Mouse (Mus musculus) hindbrain, embryonic 10.5 days (tissue): ENCODE data around the gene Nr4a3. TPM values are rescaled to one million over a fixed set of nuclear protein-coding genes. Genes with fewer than 3 reads are reported as not detected.

Experiments
- DNase-seq: peaks from one replicate; pipeline ENCODE4 v3.0.0-alpha.2; 2017; ENCODE audit warnings: low spot score
- H3K27ac ChIP-seq: fragments of 300-500 bp; sonication (generic); 2 replicates; pipeline ENCODE4 v1.5.1; 2016; ENCODE audit warnings: mild to moderate bottlenecking, moderate library complexity
- H3K27me3 ChIP-seq: fragments of 300-500 bp; sonication (generic); 2 replicates; pipeline ENCODE4 v1.6.1; 2016; ENCODE audit warnings: mild to moderate bottlenecking; ENCODE audit not compliant: poor library complexity, insufficient read depth, severe bottlenecking
- H3K36me3 ChIP-seq: fragments of 300-500 bp; sonication (generic); 2 replicates; pipeline ENCODE4 v1.6.1; 2016; ENCODE audit warnings: mild to moderate bottlenecking, moderate library complexity
- H3K4me1 ChIP-seq: fragments of 300-500 bp; sonication (generic); replicated peaks from 2 replicates; pipeline ENCODE4 v1.6.1; 2016; ENCODE audit warnings: mild to moderate bottlenecking
- H3K4me3 ChIP-seq: fragments of 300-500 bp; sonication (generic); 2 replicates; pipeline ENCODE4 v1.5.1; 2016; ENCODE audit warnings: mild to moderate bottlenecking, moderate library complexity
- H3K9me3 ChIP-seq: fragments of 300-500 bp; sonication (generic); 2 replicates; pipeline ENCODE4 v1.6.1; 2016; ENCODE audit warnings: mild to moderate bottlenecking, moderate library complexity
- WGBS: fragments of 180-500 bp; shearing (Covaris S2); methylation state at CpG from one replicate; pipeline ENCODE4 v1.1.7; 2016; 5-methylcytosine and 5-hydroxymethylcytosine counted together
- polyA plus RNA-seq: library from polyadenylated mRNA; unstranded; fragments of >200 nt; fragmentation: Nextera tagmentation; extraction: Ambion mirVana; gene quantifications from 2 replicates; pipeline ENCODE4 v1.2.1, GENCODE M21; 2016

Gene Nr4a3
- polyA plus RNA-seq, 1 experiment from 2014 or later = 1.2 TPM

DNA sequence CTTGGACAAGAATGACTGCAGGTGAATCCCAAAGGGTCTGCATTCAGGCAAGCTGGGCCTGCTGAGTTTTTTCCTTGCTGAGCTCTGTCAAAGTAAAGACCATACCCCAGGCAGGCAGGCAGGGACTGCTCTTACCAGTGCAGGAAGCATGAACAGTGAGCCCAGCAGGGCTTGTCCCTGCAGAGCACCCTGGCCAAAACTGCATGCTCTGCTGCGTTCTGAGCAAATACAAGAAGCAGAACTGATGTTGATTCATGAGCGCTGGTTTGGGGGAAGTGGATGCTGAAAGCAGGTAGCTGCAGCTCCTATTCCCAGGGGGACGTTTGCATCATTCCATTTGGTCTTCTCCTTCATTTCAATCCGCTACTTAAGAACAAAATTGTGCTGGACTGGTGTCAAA lies 19.4 kb downstream of the Nr4a3 start:
- WGBS = 71% methylated on average over 4 of the region's 4 CpGs
- Histone ChIP-seq H3K36me3 (peaks cover 10% of the 10 kb centered on the region), H3K4me3 (no peak overlapping the region), H3K27ac (no peak overlapping the region), H3K9me3 (no peaks in the 10 kb centered on the region), H3K27me3 (no peaks in the 10 kb centered on the region), H3K4me1 (no peaks in the 10 kb centered on the region)
- no peak for DNase-seq

DNA sequence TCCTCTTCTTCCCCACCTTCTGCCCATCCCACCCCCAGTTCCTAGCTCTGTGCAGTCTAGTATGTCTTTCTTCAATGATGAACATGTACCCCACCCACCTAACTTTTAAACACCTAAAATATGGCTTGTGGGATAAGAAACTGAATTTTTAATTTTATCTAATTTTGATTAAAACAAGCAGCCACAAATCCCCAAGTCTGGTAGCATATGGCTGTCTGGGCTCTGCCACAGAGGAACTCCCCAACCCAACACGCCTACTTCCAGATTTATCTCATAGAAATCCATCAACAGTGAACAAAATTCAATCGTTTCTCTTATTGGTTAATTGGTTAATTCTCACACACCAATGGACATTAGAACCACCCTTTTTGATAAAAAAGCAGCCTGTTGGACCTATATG lies 21.7 kb downstream of the Nr4a3 start:
- no peak overlapping the region for H3K4me3 ChIP-seq
- no peaks in the 10 kb centered on the region for H3K27me3 ChIP-seq
- peaks cover 6% of the 10 kb centered on the region for H3K36me3 ChIP-seq
- DNase-seq = no peak
- H3K4me1 ChIP-seq = no peaks in the 10 kb centered on the region
- H3K9me3 ChIP-seq = no peaks in the 10 kb centered on the region
- WGBS = 90% methylated on average over 2 of the region's 2 CpGs
- H3K27ac ChIP-seq = no peak overlapping the region

DNA sequence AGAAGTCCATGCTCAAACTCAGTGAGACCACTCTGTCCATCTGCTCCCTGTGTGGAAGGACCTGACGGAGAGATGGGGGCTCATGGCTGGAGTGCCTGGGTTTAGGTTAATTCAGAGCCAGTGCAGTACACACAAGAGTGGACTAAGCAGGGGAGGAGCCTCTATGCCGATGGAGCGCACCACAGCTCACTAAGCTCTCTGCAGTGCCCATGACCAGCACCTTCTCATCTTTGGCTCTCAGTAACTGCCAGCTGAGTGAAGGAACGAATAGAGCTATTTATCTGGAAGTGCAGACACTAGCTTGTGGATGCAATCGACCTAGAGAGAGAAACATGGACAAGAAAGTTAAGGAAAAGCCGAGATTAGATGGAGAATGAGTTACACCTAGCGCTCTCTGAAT lies 24.2 kb downstream of the Nr4a3 start:
- DNase-seq = no peak
- no peaks in the 10 kb centered on the region for H3K9me3 ChIP-seq
- no peaks in the 10 kb centered on the region for H3K4me1 ChIP-seq
- H3K4me3 ChIP-seq = no peak overlapping the region
- 81% methylated on average over 7 of the region's 7 CpGs for WGBS
- peaks cover 6% of the 10 kb centered on the region for H3K36me3 ChIP-seq
- H3K27me3 ChIP-seq = no peaks in the 10 kb centered on the region
- no peak overlapping the region for H3K27ac ChIP-seq

DNA sequence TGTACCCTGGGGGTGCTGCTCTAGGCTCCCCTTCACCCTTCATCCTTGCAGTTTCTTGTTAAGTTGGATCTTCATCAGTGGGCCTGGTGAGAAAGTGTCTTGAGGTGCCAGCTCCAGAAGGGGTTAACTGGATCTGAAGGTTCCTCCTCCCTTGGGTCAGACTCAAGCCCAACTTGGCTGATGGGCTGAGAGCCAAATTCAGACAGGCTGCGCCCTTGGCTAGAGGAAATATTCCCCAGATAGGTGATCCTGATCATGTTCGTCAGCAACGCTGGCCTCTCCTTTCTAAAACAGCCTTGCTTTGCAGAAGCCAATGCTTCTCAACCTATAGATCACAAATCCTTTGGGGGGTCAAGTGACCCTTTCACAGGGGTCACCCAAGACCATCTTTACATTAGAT lies 27.1 kb downstream of the Nr4a3 start:
- no peaks in the 10 kb centered on the region for H3K27me3 ChIP-seq
- no peaks in the 10 kb centered on the region for H3K9me3 ChIP-seq
- peaks cover 6% of the 10 kb centered on the region for H3K36me3 ChIP-seq
- 92% methylated on average over 3 of the region's 3 CpGs for WGBS
- DNase-seq = no peak
- H3K4me1 ChIP-seq = no peaks in the 10 kb centered on the region
- no peak overlapping the region for H3K4me3 ChIP-seq
- no peak overlapping the region for H3K27ac ChIP-seq

DNA sequence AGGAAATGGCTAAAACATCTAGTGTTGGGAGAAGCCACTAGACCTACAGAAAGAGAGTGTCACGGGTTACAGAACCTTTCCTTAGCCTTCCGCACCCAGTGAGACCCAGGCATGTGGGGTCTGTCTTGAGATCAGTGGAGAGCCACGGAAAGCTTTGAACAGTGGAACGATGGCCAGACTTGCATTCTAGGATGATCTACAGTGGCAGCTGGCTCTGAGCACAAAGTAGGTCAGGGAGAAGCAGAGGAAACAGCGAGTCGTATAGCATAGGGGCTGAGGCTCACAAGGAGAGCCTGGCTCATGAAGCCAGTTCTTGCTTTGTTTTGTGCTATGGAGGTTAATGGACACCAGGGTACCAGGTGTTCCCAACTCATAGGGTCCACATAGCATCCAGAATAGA lies 28.4 kb downstream of the Nr4a3 start:
- WGBS = 88% methylated on average over 6 of the region's 6 CpGs
- no peak for DNase-seq

DNA sequence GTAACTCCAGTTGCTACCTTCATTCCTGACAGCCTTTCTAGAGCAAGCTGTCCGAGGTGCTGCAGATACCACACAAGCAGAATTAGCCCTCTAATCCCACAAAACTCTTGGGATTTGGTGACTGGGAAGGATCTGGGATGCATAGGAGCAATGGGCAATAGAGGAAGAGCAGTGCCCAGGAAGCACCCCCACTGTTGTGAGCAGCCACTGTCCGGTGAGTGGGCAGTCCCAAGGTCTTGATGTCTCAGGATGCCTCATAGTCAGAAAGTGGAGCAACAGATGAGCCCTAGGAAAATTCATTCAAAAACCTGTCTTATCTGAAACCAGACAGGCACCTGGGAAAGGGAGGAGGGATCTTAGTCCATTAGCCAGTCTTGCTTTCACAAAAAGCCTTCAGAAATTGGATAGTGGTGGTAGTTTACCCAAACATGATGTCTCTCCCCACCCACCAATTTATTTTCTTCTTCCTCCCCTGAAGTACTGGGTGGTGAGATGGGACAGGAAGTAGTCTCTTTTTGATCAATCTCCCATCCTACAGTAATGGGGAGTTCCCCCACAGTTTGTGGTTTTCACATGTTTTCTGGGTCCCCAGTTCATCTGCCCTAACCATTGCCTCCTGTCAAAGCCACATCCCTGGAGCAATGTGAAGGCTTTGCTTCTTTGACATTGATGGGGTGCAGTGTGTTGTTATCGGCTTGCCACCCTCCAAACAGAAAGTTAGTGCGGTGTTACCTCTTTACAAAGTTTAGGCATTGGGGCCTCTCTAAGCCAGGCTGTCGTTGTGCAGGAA lies 29.7 kb downstream of the Nr4a3 start:
- H3K9me3 ChIP-seq = no peaks in the 10 kb centered on the region
- no peak for DNase-seq
- H3K4me3 ChIP-seq = no peak overlapping the region
- no peaks in the 10 kb centered on the region; the same call in 1 of the 2 replicates for H3K36me3 ChIP-seq
- H3K4me1 ChIP-seq = peaks cover 19% of the 10 kb centered on the region
- H3K27ac ChIP-seq = no peak overlapping the region
- H3K27me3 ChIP-seq = no peaks in the 10 kb centered on the region
- 87% methylated on average over 5 of the region's 5 CpGs for WGBS

More for the DNA sequence above, 28.4 kb downstream of the Nr4a3 start:
- Histone ChIP-seq H3K4me1 (peaks cover 7% of the 10 kb centered on the region), H3K27me3 (no peaks in the 10 kb centered on the region), H3K4me3 (no peak overlapping the region), H3K36me3 (no peaks in the 10 kb centered on the region; the same call in 1 of the 2 replicates), H3K27ac (no peak overlapping the region), H3K9me3 (no peaks in the 10 kb centered on the region)

DNA sequence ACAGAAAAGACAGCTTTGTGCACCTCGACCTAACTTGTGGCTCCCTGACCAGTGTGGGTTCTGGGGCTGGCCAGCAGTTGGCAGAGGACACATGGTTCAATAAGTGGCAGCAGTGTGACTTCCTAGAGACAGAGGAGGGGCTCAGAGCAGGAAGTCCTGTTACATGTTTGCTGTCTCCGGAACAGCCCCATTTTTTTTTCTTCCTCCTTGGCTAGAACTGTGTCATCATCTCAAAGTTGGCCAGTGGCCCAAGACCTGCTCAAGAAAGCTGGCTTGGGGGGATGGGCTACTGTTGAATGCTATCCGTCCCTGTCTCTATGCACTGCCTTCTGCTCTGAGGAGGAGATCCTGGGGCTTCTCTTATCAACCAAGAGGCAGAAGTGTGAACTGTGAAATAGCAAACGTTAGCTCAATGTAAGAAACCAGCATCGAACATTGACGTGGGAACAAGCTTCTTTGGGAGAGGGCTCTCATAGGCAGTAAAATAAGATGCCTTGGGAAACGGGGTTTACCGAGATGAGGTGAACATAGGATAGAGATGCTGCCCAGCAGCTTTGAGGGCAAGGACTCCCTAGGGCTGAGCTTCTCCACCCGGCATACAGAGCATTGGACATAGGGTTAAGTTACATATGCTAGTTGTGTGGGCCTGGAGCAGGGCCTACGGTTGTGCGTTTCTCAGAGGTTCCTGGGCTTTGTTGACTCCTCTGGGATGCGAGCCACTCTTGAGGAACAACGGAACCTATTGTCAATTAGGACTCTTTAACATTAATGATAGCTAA lies 31.9 kb downstream of the Nr4a3 start:
- no peaks in the 10 kb centered on the region for H3K36me3 ChIP-seq
- no peak overlapping the region for H3K4me3 ChIP-seq
- H3K27me3 ChIP-seq = no peaks in the 10 kb centered on the region
- no peak overlapping the region for H3K27ac ChIP-seq
- WGBS = 84% methylated on average over 13 of the region's 13 CpGs
- no peaks in the 10 kb centered on the region for H3K9me3 ChIP-seq
- peaks cover 25% of the 10 kb centered on the region for H3K4me1 ChIP-seq
- no peak for DNase-seq

DNA sequence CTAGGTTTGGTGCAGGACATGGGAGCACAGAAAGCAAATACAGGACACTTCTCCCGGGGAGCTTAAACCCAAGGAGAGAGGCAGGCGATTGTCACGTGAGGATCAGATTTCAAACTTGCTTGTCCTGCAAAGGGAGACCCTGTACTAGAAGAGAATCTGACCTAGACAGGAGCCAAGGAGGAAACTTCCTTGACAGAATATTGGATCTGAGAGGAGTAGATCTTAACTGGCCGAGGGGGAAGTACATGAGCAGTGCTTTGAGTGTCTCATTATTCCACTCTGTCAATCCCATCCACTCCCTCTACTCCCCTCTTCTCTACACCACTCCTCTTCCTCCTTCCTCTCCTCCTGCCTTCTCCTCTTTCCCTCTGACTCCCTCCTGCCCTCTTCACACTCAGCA lies 33.3 kb downstream of the Nr4a3 start:
- no peaks in the 10 kb centered on the region for H3K9me3 ChIP-seq
- H3K27me3 ChIP-seq = no peaks in the 10 kb centered on the region
- DNase-seq = no peak
- H3K4me1 ChIP-seq = peaks cover 25% of the 10 kb centered on the region
- H3K36me3 ChIP-seq = no peaks in the 10 kb centered on the region
- 21% methylated on average over 4 of the region's 4 CpGs for WGBS
- no peak overlapping the region for H3K4me3 ChIP-seq
- no peak overlapping the region for H3K27ac ChIP-seq

DNA sequence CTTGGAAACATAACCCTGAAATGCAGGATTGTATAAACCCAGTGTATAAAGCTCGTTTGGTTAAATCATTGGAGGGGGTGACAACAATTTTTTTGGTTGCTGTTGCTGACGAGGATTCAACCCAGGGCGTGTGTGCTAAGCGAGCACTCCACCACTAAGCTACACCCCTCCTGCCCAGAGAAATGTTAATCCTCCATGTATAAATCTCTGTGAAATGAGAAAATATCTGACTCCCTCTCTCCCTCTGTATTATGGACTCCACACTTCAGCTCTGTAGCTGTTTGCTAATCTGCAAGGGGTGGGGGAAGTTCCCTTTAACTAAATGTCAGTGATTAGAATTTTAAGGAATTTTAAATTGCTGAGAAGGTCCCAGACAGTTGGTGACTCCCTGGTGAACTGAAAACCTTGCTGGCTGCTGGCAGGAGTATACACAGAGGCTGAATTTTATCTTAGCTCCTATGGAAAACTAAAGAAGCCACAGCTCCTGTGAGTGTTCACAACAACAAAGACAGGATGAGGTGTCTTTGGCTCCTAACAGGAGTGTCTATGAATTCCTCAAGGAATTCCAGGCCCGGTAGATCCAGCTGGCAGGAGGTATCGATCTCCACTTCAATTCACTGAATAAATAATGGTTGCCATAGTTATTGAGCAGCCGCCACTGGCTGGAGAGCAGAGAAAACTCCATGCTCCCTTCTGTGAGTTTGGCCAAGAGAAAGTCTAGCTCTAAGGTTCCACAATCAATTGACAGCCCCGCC lies 34.5 kb downstream of the Nr4a3 start:
- peaks cover 25% of the 10 kb centered on the region for H3K4me1 ChIP-seq
- no peaks in the 10 kb centered on the region for H3K27me3 ChIP-seq
- H3K27ac ChIP-seq = peak overlapping the region; percentile 66; the same call in 1 of the 2 replicates
- no peaks in the 10 kb centered on the region for H3K9me3 ChIP-seq
- H3K36me3 ChIP-seq = no peaks in the 10 kb centered on the region
- H3K4me3 ChIP-seq = no peak overlapping the region
- 58% methylated on average over 8 of the region's 8 CpGs for WGBS
- DNase-seq = no peak

DNA sequence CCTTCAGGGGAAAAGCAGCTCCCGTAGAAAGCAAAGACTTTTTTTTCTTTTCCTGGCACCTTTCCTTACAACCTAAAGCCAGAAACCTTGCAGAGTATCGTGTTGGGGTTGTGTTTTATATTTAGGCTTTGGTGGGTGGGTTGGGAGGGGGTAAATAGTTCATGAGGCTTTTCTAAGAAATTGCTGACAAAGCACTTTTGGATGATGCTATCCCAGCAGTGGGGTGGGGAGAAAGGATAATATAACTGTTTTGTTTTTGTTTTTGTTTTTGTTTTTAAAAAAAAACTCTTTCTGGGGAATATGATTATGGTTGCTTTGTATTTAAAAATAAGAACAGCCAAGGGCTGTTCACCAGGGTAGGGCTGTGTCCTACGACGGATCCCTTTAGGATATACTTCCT lies 38.5 kb downstream of the Nr4a3 start:
- Histone ChIP-seq H3K4me1 (peaks cover 17% of the 10 kb centered on the region), H3K9me3 (no peaks in the 10 kb centered on the region), H3K27ac (no peak overlapping the region), H3K36me3 (no peaks in the 10 kb centered on the region), H3K4me3 (no peak overlapping the region), H3K27me3 (no peaks in the 10 kb centered on the region)
- DNase-seq = no peak
- 85% methylated on average over 4 of the region's 4 CpGs for WGBS

DNA sequence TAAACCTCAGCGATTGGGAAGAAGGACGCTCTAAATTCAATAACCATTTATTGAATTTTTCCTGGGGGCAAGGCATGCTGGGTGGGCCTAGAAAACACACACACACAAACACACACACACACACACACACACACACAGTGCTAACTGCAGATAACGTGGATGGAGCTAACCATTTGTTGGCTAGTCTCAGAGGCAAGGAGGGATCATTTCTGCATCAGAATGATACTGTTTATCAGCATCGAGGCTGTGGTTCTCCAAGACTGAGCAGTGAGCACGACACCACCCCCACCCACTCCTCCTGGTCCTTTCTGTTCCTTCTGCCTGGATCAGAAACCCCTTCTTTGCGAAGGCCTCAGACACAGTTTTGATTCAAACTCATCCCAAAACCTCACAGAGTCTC lies 41.7 kb downstream of the Nr4a3 start:
- Histone ChIP-seq H3K9me3 (no peaks in the 10 kb centered on the region), H3K4me1 (no peaks in the 10 kb centered on the region), H3K4me3 (no peak overlapping the region), H3K27ac (no peak overlapping the region), H3K36me3 (no peaks in the 10 kb centered on the region), H3K27me3 (no peaks in the 10 kb centered on the region)
- 72% methylated on average over 6 of the region's 6 CpGs for WGBS
- no peak for DNase-seq

DNA sequence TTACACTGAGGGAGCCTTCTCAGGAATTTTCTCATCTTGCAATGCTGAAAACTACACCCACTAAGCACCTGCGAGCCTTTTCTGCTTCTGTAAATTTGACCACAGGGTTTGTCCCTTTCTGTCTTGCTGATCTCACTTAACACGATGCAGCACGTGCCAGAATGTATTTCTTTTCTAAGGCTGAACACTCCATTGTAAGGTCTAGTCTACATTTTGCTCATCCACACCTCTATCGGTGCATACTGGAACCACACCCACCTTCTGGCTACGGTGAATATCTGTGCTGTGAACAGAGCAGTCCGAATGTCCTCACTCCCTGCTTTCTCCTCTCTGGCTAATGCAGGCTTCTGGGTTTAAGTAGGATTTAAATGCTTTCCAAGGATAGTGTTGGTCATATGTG lies 42.5 kb downstream of the Nr4a3 start:
- H3K27ac ChIP-seq = no peak overlapping the region
- H3K4me1 ChIP-seq = no peaks in the 10 kb centered on the region
- DNase-seq = no peak
- 89% methylated on average over 6 of the region's 6 CpGs for WGBS
- H3K4me3 ChIP-seq = no peak overlapping the region
- no peaks in the 10 kb centered on the region for H3K36me3 ChIP-seq
- no peaks in the 10 kb centered on the region for H3K9me3 ChIP-seq
- no peaks in the 10 kb centered on the region for H3K27me3 ChIP-seq

DNA sequence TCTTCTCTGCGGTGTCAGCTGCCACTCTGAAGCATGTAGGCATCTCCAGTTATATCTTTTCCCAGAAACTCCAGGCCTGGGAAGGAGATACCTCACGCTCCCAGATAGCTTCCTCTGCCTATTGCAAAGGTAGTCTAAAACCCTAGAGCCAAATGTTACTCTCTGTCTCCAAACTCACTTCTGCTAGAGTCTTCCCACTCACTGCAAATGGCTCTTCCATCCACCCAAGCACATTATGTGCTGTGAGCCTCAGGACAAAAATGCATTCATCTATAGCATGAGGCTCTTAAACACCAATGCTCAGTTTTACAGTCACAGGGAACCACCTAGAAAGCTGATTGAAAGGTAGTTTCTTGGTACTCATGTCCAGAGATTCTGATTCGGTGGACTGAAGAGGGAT lies 48.3 kb downstream of the Nr4a3 start:
- H3K27me3 ChIP-seq = no peaks in the 10 kb centered on the region
- no peaks in the 10 kb centered on the region for H3K9me3 ChIP-seq
- H3K27ac ChIP-seq = no peak overlapping the region
- no peaks in the 10 kb centered on the region for H3K36me3 ChIP-seq
- no peak overlapping the region for H3K4me3 ChIP-seq
- no peak for DNase-seq
- H3K4me1 ChIP-seq = no peaks in the 10 kb centered on the region
- 85% methylated on average over 3 of the region's 3 CpGs for WGBS
